Mouse (Mus musculus) G1E (cell line): ENCODE measurements around the gene Traf2.

Source experiments
- CTCF ChIP-seq: IDR thresholded peaks from 2 replicates; pipeline ENCODE4 v1.5.1; 2012; ENCODE audit warnings: low read depth, low read length, inconsistent platforms, mixed read lengths
- GATA1 ChIP-seq: IDR thresholded peaks from 2 replicates; pipeline ENCODE4 v1.6.1; 2012; ENCODE audit warnings: borderline replicate concordance, low read length, inconsistent platforms, mixed read lengths
- GATA2 ChIP-seq: IDR thresholded peaks from 2 replicates; pipeline ENCODE4 v1.6.1; 2012; ENCODE audit warnings: low read depth, low read length, inconsistent platforms, borderline replicate concordance
- POLR2AphosphoS5 ChIP-seq: IDR thresholded peaks from 2 replicates; pipeline ENCODE4 v1.6.1; 2012; ENCODE audit warnings: low read depth, low read length, inconsistent platforms; ENCODE audit not compliant: insufficient replicate concordance
- TAL1 ChIP-seq: conservative IDR thresholded peaks from 2 replicates; pipeline ENCODE4 v1.6.1; 2012; ENCODE audit warnings: low read depth, low read length, inconsistent platforms, mixed read lengths

DNA sequence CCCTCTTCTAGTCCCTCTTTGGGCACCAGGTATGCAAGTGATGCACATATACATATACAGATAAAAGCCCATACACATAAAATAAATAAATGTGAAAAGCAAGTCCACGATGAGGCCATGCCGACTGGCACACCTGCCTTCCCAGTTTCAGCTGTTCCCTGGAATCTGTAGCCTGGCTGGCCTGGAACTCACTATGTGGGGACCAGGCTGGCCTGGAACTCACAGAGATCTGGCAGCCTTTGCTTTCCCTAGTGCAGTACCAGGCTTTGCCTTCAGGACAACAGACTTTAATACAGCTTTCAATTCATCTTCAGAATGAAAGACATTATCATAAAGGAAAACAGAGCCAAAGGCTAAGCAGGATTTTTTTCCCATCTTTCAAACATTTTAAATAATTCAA is 13.0 kb downstream of the Traf2 start:
- TF ChIP-seq CTCF = no peak
- TF ChIP-seq TAL1 = no peak
- no peak for TF ChIP-seq GATA2
- no peak for TF ChIP-seq GATA1
- no peak for TF ChIP-seq POLR2AphosphoS5
